Mouse (Mus musculus): ENCODE results near the gene Wapl.

Wapl gene

DNA sequence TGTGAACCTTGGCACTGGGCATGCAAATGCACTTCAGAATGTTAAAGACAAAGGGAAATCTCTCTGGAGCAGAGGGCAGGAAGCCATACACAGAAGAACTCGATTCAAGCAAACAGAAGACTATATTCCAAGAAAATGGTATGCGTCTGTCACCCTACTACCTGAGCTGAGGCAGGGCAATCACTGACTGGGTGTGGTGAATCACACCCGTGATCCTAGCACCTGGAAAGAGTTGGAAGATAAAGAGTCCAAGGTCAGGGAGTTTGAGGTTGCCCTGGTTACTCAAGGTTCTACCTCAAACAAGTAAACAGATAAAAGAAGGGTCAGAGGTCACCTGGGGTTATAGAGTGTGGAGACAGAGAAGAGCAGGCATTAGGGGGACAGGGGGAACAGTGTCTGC, 100.0 kb downstream of the Wapl start:
- DNase-seq (ENCODE audit: low spot score) = no peak

- DNase-seq (ENCODE audit: low spot score) = no peak
Observed at GRCm38 (mm10) chr14:34774231-34774630, 100.5 kb downstream of the Wapl start.

DNA sequence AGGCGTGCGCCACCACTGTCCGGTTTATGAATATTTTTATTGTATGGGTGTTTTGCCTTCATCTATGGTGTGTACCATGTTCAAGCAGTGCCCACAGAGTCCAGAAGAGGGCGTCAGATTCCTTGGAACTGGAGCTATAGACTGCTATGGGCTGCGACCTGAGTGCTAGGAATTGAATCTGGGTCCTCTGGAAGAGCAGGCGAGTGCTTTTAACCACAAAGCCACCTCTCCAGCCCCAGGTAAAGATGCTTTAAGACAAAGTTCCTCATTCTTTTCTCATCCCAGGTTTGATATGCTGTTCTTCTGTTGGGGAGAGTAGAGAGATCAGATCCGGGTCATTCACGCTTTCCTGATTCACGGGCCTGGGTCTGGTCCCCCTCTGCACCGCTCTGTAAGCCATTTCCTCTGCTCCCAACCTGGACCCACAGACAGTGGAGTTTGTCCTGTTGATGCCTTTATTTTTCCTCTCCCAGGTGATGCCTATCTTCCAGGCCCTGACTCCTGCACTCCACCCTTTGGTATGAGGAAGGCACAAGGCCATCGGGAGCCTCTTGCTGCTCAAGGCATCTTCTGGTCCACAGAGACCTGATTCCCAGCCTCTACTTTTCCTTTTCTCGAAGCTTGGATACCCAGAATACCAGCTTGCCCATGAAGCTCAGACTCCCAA, 103.1 kb downstream of the Wapl start:
- DNase-seq (ENCODE audit: low spot score) = no peak

- DNase-seq (ENCODE audit: low spot score) = no peak
Observed at GRCm38 (mm10) chr14:34777810-34778209, 104.1 kb downstream of the Wapl start.

DNA sequence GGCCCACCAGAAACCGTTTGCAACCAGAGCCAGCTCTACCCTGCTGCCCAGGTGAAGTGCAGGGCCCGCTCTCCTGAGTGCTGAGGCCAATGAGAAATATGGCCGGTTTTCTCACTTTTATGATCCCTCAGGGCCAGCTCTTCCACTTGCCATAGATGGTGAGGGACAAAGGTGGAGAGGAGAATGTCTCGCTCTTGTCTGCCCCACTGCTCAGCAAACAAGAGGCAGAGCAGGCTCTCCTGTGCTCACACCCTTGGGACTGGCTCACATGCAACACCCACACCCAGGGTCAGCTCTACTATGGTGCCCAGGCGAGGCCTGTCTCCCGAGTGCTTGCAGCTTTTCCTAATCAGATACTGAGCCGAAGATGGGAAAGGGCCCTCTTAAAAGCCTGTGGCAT, 105.0 kb downstream of the Wapl start:
- no peak for DNase-seq (ENCODE audit: low spot score)

DNA sequence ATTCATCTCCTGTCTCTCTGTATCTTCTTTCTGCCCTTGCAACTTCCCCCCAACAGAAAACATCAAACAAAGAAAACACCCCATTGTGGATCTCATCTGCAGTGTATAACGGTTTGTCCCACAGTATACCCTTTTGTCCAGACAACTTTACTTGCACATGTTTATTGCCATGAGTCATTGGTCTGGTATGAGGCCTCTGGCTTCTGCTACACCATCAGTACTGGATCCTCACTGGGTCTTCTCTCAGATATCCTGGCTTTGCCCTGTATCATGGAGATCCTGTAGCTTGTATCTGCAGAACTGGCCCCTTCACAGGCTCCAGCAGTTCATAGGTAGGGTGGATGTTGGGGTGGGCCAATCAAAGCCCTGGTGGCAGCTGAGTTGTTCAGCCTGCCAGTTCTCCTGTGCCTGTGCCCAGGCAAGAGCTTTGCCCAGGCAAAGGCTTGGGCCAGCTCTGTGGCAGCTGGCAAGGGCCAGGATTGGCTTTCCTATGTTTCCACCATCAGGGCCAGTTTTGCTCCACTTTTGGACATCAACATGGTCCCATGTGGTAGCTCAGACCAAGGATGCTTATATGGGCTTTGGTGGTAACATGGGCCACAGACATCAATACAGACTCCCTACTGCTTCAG, 119.8 kb downstream of the Wapl start:
- DNase-seq (ENCODE audit: low spot score) = no peak
